Mouse (Mus musculus) brain, embryonic 14.5 days (tissue): ENCODE measurements around the gene Hoxa10. TPM values are rescaled to one million over a fixed set of nuclear protein-coding genes. Genes with fewer than 3 reads are reported as not detected.

ENCODE experiments used
- DNase-seq: peaks from one replicate; pipeline ENCODE4 v3.0.0-alpha.2; 2011; ENCODE audit warnings: low read depth
- CTCF ChIP-seq: fragments of 200-500 bp; IDR thresholded peaks from 2 replicates; pipeline ENCODE4 v1.5.1; 2012; ENCODE audit warnings: inconsistent platforms, mild to moderate bottlenecking, moderate library complexity, borderline replicate concordance; ENCODE audit not compliant: insufficient read depth, insufficient read length; ENCODE audit errors: extremely low read depth
- POLR2A ChIP-seq: fragments of 200-500 bp; IDR thresholded peaks from 2 replicates; pipeline ENCODE4 v1.6.1; 2012; ENCODE audit warnings: mild to moderate bottlenecking, inconsistent platforms, borderline replicate concordance; ENCODE audit not compliant: poor library complexity, insufficient read depth, insufficient read length, severe bottlenecking; ENCODE audit errors: extremely low read depth
- polyA plus RNA-seq: library from polyadenylated mRNA; depleted of rRNA; stranded (reverse); fragments of >200 nt; gene quantifications from 2 replicates; pipeline ENCODE4 v1.2.3, GENCODE M21; 2012; rRNA removed

The Hoxa10 gene
- 0.08 and 0.23 TPM in 2 replicates for polyA plus RNA-seq

DNA sequence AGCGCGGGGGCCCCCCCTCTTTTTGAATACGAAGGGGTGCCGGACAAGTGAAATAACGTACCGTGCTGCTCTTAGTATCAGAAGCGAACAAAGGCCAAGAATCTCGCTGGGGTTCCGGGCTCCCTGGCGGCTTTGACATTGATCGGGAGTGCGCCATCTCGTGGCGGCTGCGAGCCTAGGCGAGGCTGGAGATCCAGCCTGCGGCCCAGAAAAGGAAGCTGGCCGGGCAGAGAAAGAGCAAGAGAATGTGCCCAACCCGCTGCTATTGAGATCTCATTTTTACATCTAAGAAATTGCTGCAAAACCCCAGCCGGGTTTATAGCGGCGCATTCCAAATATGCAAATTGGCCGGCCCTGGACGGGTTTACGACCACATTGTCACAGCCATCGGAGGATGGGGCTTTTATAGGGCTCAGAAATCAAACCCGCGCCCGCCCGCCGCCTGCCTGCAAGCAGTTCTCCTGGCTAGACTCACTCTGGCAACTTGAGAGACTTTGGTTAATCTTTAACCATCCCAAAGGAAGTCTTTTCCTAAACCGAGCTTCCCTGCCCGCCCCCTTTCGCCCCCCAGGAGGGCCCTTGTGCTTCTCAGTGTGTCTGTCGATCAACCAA is at the start of gene Hoxa10:
Gene Hoxa10, minus strand, starts transcription at position 466 of the 612 bp plus-strand sequence.
- DNase-seq: peak; percentile 82
- peak; percentile 87 for TF ChIP-seq CTCF
- no peak for TF ChIP-seq POLR2A

DNA sequence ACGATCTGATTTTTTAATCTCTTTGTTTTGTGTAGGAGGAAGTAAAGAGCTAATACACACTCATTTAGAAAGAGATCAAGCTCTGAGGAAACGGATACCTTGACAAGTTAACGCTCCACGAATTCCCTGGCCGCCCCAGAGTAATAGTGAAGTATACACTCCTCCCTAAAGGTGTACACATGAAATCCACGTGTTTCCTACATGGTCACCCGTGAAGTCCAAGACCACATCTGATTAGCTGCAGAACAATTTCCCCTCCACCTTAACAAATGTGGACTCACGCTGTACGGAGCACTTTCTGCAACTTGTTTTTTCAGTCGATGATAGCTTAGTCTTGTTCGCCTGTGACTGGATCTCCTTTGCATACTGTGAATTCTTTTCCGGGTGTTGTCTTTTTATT is 49.5 kb upstream of the Hoxa10 start:
- DNase-seq: no peak
- TF ChIP-seq POLR2A: no peak
- TF ChIP-seq CTCF: no peak

DNA sequence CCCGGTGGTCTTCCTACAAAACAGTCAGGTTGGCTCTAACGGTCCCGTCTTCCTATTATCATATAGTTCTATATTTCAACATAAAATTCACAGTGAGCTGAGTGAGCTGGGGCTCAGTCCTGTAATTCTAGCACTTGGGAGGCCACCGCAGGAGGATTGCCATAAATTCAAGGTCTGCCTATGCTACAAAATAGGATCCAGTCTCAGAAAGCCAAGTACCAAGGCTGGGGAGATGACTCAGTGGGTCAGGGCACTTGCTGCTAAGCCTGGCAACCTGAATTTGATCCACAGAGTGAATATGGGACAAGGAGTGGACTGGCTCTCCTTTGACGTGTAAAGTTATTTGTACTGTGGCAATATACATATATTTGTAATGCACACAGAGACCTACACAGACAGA is 43.2 kb upstream of the Hoxa10 start:
- TF ChIP-seq CTCF (no peak), POLR2A (no peak)
- no peak for DNase-seq

DNA sequence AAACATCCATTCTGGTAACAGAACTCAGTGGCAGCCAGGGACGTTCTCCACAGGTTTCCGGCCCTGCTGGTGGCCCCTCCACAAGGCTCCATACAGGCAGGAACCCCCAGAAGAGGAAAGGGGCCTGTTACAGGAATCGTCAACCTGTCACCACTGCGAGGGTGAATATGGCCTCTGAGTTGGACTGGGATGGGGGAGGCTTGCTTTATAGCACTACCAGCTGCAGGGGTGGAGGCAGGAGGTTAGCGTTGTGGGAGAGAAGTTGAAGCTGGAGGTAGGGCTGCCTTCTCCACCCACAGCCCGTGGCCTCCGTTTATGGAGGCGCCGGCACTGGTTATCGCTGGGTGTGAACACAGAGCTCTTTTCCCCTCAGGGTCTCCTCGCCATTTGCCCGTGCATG is 40.4 kb upstream of the Hoxa10 start:
- TF ChIP-seq POLR2A: no peak
- TF ChIP-seq CTCF: no peak

DNA sequence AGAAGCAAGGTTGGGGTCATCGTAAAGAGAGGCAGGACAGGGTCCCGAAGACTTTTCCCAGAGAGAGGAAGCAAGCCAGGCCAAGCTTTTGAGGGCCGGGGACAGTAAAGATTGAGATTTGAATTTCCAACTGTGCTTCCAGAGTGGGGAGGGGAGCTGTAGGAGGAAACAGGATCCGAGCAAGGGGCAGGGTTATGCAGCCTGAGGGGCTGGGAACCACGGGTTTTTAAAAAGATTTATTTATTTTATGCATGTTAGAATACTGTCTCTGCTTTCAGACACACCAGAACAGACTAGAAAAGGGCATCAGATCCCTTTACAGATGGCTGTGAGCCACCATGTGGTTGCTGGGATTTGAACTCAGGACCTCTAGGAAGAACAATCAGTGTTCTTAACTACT is 36.3 kb upstream of the Hoxa10 start:
- no peak for DNase-seq
- no peak for TF ChIP-seq CTCF
- TF ChIP-seq POLR2A: no peak

More for the DNA sequence above, 40.4 kb upstream of the Hoxa10 start:
- no peak for DNase-seq

DNA sequence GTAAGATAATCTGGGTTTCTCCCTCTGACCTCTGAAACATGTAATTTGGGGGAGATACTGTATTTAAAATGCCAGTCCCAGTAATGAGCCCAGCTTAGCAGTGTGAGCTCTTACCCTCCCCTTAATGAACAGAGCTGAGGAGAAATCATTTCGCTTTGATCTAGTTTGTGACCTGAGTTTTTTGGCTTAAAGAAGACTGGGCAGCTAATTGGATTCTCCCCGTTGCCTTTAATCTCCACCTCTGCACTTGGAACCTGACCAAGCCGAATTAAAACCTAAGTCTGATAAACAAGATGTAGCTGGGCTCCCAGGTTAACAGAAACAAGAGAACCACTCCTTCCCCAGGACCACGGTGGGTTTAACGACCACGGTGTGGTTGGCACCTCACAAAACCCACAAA is 35.7 kb upstream of the Hoxa10 start:
- TF ChIP-seq POLR2A: no peak
- no peak for TF ChIP-seq CTCF
- no peak for DNase-seq

DNA sequence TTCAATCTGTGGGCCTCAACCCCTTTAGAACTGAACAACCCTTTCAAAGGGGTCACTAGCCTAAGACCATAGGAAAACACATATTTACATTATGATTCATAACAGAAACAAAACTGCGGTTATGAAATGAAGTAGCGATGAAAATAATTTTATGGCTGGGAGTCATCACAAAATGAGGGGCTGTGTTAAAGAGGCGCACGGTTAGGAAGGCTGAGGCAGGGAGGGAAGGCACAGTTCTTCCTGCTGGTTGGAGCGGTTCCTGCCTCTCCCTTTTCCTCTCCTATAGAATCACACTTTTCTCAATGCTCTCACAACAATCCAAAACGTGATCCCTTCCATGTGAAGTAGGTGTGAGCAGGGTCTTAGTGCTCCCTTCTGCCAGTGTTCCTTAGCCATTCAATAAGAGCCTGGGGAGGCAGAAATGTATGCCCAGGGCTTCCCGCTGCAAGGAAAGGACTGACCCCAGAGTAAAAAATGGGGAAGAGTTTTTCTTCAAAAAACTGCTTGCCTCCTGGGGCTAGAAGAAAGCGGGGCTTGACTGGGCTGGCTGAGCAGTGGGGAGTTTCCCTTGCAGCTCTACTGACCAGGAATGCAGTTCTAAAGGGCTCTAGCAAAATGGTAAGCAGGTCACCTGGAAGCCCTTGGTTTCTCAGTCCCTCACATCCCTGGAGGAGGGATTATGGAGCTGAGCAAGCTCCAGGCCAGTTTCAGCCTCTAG is 35.1 kb upstream of the Hoxa10 start:
- no peak for DNase-seq
- TF ChIP-seq POLR2A (no peak), CTCF (no peak)

DNA sequence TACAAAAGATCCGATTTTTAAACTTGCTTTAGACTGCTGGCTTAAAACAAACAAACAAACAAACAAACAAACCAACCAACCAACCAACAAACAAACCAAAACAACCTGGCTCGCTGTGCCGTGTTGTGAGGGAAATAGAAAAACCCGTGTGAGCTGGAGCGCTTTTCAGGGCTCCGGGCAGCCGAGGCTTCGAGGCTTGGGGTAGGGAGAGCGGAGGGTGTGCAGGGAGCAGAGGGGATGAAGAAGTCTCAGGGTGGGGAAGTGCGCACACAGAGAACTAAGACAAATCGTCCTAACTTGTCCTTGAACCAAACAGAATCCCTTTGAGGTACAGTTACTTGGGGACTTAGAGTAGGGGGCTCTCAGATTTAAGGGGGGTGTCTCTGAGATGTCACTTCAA is 33.9 kb upstream of the Hoxa10 start:
- TF ChIP-seq POLR2A (no peak), CTCF (no peak)

DNA sequence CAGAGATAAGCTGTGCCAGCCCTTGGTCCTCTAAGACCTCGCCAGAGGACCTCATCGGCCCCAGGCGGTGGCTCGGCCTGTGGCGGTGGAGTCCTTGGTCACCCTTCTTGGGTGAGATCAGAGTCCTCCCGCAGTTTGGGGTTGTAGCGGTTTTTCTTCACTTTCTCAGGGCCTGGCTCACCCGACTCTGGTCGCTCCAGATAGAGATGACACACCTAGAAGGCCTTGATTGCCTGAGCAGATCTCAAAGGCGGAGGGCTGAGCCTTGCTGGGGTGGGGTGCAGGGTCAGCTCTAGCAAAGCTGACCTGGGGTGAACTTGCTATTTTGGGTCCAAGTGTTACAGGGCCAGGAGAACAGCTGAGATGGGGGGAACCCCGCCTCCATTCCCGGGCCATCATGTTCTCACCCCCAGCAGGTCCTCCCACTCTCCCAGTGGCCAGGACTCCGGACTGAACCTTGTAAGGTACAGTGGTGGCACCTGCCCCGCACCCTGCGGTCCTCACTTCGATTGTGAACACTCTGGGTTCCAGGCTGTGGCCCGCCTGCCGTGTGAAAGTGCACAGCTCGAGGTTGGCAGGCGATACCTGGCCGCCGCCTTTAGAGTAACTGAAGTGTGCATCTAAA is 33.1 kb upstream of the Hoxa10 start:
- TF ChIP-seq POLR2A (no peak), CTCF (no peak)
- no peak for DNase-seq

More for the DNA sequence above, 33.9 kb upstream of the Hoxa10 start:
- DNase-seq: no peak

DNA sequence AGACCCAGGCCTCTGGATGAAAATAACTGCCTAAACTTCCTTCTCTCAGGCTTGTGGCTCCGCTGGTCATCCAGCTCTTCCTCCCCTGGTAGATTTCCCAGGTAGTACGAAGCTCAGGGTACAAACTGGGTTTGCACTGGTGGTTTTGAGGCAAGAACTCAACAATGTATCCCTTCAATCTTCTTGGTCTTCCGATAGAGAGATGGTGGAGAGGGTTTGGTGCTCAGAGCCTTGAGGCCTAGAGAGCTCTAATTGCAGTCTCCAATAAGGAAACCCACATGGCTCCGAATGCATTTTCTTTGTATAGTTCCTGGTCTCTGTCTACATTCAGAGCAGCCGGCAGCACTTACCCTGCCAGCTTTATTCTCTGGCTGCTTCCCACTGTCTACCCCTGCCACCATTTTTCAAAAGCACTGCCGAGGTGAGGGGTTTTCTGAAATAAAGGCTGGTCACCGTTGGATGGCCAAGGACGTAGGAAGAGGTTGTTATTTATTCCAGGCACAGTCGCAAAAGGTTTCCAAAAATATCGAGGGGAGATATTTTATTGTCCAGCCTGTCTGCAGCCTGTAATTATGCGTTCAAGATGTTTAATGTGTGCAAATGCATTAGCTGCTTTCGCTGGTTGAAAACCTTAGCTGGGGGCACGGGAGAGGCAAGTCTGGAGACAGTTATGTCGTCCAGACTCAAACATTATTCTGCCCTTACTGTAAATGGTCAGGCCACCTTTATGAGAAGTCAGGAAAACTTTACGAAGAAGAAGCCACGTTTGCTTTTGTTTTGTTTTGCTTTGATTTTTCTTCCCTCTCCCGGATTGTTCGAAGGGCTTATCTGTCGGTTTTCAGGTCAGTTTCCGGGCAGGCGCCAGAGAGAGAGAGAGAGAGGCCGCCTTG is 32.4 kb upstream of the Hoxa10 start:
- TF ChIP-seq POLR2A: no peak
- TF ChIP-seq CTCF: no peak
- DNase-seq: no peak

DNA sequence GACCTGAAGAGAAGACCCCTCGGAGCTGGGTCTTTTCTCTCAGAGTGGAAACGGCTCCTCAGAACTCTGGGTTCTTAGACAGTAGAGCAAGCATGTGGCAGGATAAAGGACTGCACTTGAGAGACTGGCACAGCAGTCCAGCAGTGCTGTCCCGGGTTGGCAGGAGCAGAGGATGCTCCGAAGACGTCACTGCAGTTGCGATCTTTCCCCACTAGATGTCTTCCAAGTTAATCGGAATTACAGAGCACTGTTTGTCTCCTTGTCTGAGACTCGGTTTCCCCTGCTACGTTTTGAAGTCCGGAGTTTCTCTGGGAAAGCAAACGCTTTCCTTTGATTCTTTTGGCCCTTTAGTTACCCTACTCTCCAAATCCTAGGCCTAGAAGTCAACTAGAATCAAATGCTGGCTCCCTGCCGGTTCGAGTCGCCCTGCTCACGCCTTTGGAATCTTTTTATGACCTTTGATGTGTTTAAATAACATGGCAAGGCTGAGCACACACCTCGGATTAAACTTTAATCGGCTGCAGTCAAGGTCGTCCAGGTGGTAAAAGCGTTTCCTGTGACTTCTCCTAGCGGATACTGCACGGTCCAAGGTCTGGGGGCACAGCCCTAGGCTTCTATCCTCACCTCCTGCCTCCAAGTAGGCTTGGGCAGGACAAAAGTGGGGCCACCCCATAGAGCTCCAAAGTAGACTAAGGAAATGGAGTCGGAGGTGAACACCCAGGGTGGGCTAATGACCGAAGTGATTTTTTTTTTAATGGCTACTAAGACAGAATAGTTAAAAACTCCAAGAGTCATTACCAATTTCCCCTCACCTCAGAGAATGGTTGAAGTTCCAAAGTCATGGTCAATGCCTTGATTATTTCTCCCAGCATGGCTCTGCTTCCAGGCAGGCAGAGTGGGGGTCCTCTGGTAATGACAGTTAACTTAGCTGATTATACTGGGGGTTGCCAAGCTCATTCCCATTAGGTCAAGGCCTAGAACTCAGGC is 30.1 kb upstream of the Hoxa10 start:
- peak; percentile 82 for DNase-seq
- peak; percentile 86 for TF ChIP-seq CTCF
- no peak for TF ChIP-seq POLR2A

DNA sequence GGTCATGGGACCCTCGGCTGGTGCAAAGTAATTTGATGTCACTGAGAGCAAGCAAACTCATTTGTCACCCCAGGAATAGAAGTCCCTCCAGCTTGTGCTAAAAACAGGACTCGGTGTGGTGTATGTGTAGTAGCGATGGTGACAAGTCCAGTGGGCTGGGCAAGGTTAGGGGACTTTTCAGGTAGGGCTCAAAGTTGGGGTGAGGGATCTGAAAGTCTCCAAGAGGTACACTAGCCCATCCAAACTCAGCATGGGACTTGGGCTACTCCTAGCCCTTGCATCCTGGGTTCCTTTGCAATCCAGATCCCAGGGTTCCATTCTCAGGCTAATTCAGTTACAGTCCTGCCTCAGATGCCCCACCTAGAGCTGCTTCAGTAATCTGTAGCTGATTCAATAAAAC is 28.1 kb upstream of the Hoxa10 start:
- TF ChIP-seq POLR2A: no peak
- no peak for TF ChIP-seq CTCF
- DNase-seq: no peak
